Mouse (Mus musculus) liver, adult 2 months (tissue): ENCODE measurements at regions not wholly inside any gene's neighbourhood (a gene's known extent, or its start where the extent isn't known, plus 50 kb on each side); places are given as distances from the start of the nearest gene placed in this dataset.

Source experiments
- CTCF ChIP-seq: fragments of 200-500 bp; IDR thresholded peaks from 2 replicates; pipeline ENCODE4 v1.5.1; 2011; ENCODE audit warnings: low read depth, low read length, control low read depth
- POLR2A ChIP-seq: fragments of 200-500 bp; IDR thresholded peaks from 2 replicates; pipeline ENCODE4 v1.6.1; 2011; ENCODE audit warnings: low read length, control low read depth; ENCODE audit not compliant: insufficient read depth; ENCODE audit errors: extremely low read depth

GRCm38 (mm10) chr1:81576965-81577664 lies 500.4 kb downstream of the Nyap2 start:
- TF ChIP-seq CTCF = no peak
- no peak for TF ChIP-seq POLR2A
